Mouse (Mus musculus) liver, embryonic 16.5 days (tissue): Measurements from ENCODE around the gene Pum2. TPM values are rescaled to one million over a fixed set of nuclear protein-coding genes. Genes with fewer than 3 reads are reported as not detected.

Experiments
- ATAC-seq: fragments of 200-750 bp; cut with Nextera tagmentation; 2 replicates; pipeline ENCODE4 v1.8.0; 2017; ENCODE audit warnings: low read depth, mild to moderate bottlenecking, moderate number of reproducible peaks, moderate library complexity
- H3K27ac ChIP-seq: fragments of 300-500 bp; sonication (generic); 2 replicates; pipeline ENCODE4 v1.5.1; 2014; ENCODE audit warnings: mild to moderate bottlenecking, low read length
- H3K27me3 ChIP-seq: fragments of 300-500 bp; sonication (generic); 2 replicates; pipeline ENCODE4 v1.6.1; 2014; ENCODE audit warnings: low read depth, low read length, mixed read lengths; ENCODE audit not compliant: control insufficient read depth, insufficient read depth
- H3K36me3 ChIP-seq: fragments of 300-500 bp; sonication (generic); 2 replicates; pipeline ENCODE4 v1.6.1; 2014; ENCODE audit warnings: mild to moderate bottlenecking; ENCODE audit not compliant: control insufficient read depth, insufficient read depth
- H3K4me1 ChIP-seq: fragments of 300-500 bp; sonication (generic); 2 replicates; pipeline ENCODE4 v1.6.1; 2014; ENCODE audit warnings: low read depth, low read length, mixed read lengths; ENCODE audit not compliant: control insufficient read depth
- H3K4me2 ChIP-seq: fragments of 300-500 bp; sonication (generic); 2 replicates; pipeline ENCODE4 v1.6.1; 2014; ENCODE audit warnings: low read depth, low read length, mixed read lengths
- H3K4me3 ChIP-seq: fragments of 300-500 bp; sonication (generic); 2 replicates; pipeline ENCODE4 v1.5.1; 2014; ENCODE audit warnings: low read depth, mild to moderate bottlenecking, low read length
- H3K9ac ChIP-seq: fragments of 300-500 bp; sonication (generic); 2 replicates; pipeline ENCODE4 v1.6.1; 2014; ENCODE audit warnings: low read depth, low read length
- H3K9me3 ChIP-seq: fragments of 300-500 bp; sonication (generic); replicated peaks from 2 replicates; pipeline ENCODE4 v1.6.1; 2016; ENCODE audit warnings: low read length; ENCODE audit not compliant: control insufficient read depth
- WGBS: fragments of 180-500 bp; shearing (Covaris S2); extraction: QIAGEN DNeasy Blood & Tissue Kit; methylation state at CpG from one replicate; pipeline ENCODE4 v1.1.7; 2014; ENCODE audit not compliant: insufficient replicate concordance; 5-methylcytosine and 5-hydroxymethylcytosine counted together
- polyA plus RNA-seq: library from polyadenylated mRNA; unstranded; fragments of >200 nt; fragmentation: Nextera tagmentation; extraction: Ambion mirVana; gene quantifications from 2 replicates; pipeline ENCODE4 v1.2.1, GENCODE M21; 2015

The Pum2 gene
- polyA plus RNA-seq, 1 experiment from 2014 or later = 14.0 TPM

DNA sequence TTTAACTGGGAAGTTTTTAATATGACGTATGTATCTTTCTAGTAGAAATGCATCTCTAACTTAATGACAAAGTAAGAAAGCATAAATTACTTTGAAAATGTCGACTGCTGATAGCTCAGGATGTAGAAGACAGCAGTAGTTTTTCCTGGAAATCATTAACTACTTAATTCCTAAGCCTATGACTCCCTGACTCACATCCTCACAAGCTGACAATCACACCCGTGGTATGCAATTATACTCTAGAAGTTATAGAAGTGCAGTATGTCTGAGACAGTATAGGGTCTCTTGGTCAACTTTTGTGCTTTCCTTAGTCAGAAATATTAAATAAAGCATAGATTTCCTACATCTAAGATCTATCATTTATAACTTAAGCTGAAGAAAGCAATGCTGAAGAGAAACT is 12.2 kb upstream of the Pum2 start:
- WGBS = 26% methylated on average over 3 of the region's 3 CpGs
- Histone ChIP-seq H3K9ac (no peak overlapping the region), H3K27me3 (no peaks in the 10 kb centered on the region), H3K4me3 (no peak overlapping the region), H3K27ac (no peak overlapping the region), H3K36me3 (no peaks in the 10 kb centered on the region), H3K9me3 (no peaks in the 10 kb centered on the region), H3K4me2 (no peak overlapping the region), H3K4me1 (no peaks in the 10 kb centered on the region; the same call in 1 of the 2 replicates)
- ATAC-seq = no peak

DNA sequence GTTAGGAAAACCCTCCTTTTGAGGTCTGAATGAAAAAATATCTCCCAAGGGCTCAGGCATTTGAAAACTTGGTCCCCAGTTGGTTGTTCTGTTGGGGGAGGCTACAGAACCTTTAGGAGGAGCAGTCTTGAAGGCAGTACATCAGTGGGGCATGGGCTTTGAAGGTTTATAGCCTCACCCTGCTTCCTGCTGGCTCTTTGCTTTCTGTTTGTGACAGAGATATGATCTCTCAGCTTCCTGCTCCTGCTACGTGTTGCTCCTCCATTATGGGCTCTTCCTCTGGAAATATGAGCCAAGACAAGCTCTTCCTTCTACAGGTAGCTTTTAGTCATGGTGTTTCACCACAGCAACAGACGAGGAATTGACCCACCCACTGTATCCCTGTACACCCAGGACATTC is 11.8 kb upstream of the Pum2 start:
- 17% methylated on average over 2 of the region's 2 CpGs for WGBS
- H3K9me3 ChIP-seq = no peaks in the 10 kb centered on the region
- no peak for ATAC-seq

DNA sequence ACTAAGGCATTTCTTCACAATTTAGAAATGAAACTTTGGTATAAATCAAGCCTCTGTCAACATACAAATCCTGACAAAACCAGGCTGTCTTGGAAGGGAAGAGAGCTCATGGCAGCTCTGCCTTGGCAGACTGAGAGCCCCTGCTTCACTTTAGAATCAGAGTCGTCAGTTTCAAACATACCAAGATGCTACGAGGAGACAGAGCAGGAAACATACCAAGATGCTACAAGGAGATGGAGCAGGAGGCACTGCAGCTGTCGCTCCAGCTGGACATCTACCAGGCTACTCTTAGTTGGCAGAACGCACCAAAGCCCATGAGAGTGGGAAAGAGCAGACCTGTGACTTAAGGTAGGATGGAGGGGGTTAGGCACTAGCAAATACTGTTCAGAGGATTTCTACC is 11.2 kb upstream of the Pum2 start:
- Histone ChIP-seq H3K4me3 (no peak overlapping the region), H3K4me2 (no peak overlapping the region)
- ATAC-seq = no peak

More for the DNA sequence above, 11.8 kb upstream of the Pum2 start:
- Histone ChIP-seq H3K9ac (no peak overlapping the region), H3K4me1 (no peaks in the 10 kb centered on the region; the same call in 1 of the 2 replicates), H3K27me3 (no peaks in the 10 kb centered on the region), H3K4me3 (no peak overlapping the region), H3K27ac (no peak overlapping the region), H3K4me2 (no peak overlapping the region), H3K36me3 (no peaks in the 10 kb centered on the region)

DNA sequence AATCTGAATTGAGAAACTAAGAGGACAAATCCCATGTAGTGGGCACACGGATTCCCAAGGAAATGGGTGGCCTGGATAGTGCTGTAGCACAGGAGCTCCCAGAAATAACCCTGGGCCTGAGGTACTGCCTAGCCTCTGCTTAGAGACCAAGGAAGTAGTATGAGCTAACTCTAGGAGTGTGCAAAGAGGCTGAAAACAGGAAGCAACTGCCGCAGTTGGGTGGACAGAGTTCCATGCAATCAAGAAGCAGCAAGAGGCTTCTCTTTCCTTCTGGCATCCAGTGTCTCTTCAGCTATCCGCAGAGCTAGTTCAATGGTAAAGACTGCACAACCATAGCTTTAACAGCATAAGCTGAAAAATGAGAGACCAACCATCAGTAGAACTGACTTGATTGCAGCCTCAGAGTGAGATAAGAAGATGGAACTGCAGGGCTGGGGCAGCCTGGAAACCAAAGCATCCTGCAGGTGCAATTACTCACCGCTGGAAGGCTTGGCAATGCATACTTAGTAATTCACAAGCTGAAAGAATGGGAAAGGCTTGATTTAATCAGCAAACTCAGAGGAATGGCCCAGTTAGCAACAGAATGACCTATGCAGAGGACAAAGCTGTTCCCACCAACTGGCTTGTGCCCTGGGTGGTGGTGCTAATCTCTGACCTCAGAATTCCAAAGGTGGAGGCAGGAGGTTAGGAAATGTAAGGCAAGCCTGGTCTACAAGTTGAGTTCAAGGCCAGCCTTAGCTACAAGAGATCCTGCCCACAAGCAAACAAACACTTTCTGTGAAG is 6.3 kb upstream of the Pum2 start:
- Histone ChIP-seq H3K4me1 (no peaks in the 10 kb centered on the region), H3K4me3 (no peak overlapping the region), H3K27ac (no peak overlapping the region), H3K36me3 (no peaks in the 10 kb centered on the region), H3K9ac (no peak overlapping the region), H3K9me3 (no peaks in the 10 kb centered on the region), H3K4me2 (no peak overlapping the region), H3K27me3 (no peaks in the 10 kb centered on the region)
- peak; percentile 50; the same call in 1 of the 2 replicates for ATAC-seq
- WGBS = 35% methylated on average over 4 of the region's 4 CpGs

More for the DNA sequence above, 11.2 kb upstream of the Pum2 start:
- no peaks in the 10 kb centered on the region for H3K9me3 ChIP-seq
- 57% methylated on average over 4 of the region's 4 CpGs for WGBS
- no peak overlapping the region for H3K9ac ChIP-seq
- no peaks in the 10 kb centered on the region for H3K36me3 ChIP-seq
- H3K27me3 ChIP-seq = no peaks in the 10 kb centered on the region
- no peaks in the 10 kb centered on the region; the same call in 1 of the 2 replicates for H3K4me1 ChIP-seq
- no peak overlapping the region for H3K27ac ChIP-seq

DNA sequence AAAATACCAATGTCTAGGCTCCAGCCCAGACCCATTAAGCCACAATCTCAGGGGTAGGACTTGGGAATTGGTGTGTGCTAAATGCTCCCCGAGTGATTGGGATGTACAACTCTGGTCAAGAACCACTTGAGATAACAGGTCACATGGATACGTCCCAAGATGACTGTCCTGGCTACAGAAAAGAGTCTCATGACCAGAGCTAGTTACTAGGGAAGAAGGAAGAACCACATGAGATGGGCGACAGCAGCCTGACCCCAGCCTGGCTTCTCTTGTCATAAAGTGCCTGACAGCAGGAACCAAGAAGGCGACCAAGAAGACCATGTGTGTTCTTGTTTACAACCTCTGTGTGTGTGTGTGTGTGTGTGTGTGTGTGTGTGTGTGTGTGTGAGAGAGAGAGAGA is 4.5 kb upstream of the Pum2 start:
- no peak for ATAC-seq
- Histone ChIP-seq H3K4me3 (no peak overlapping the region), H3K4me2 (no peak overlapping the region), H3K27me3 (no peaks in the 10 kb centered on the region), H3K36me3 (no peaks in the 10 kb centered on the region), H3K4me1 (peaks cover 6% of the 10 kb centered on the region), H3K27ac (no peak overlapping the region), H3K9ac (no peak overlapping the region), H3K9me3 (no peaks in the 10 kb centered on the region)
- 59% methylated on average over 4 of the region's 4 CpGs for WGBS

DNA sequence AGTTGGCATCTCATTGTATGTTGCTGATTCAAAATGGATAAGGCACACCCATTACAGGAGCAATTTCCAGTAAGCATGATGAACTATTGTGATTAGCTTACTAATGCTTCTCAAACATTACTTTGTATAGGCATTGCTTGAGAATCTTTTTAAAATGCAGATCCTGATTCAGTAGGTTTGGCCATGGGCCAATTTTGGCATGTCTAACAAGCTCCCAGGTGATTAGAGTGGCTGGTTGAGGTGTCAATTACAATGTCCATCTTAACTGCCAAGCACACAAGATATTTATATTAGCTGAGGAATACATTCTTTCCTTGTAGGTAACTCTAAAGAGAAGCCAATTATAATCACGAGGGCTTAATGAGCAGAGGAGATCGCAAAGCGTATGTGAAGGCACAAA is 4.1 kb upstream of the Pum2 start:
- Histone ChIP-seq H3K27me3 (no peaks in the 10 kb centered on the region), H3K4me2 (no peak overlapping the region), H3K4me1 (peaks cover 6% of the 10 kb centered on the region), H3K9ac (no peak overlapping the region), H3K9me3 (no peaks in the 10 kb centered on the region), H3K36me3 (no peaks in the 10 kb centered on the region), H3K27ac (no peak overlapping the region), H3K4me3 (no peak overlapping the region)
- 86% methylated on average over 3 of the region's 3 CpGs for WGBS
- no peak for ATAC-seq

DNA sequence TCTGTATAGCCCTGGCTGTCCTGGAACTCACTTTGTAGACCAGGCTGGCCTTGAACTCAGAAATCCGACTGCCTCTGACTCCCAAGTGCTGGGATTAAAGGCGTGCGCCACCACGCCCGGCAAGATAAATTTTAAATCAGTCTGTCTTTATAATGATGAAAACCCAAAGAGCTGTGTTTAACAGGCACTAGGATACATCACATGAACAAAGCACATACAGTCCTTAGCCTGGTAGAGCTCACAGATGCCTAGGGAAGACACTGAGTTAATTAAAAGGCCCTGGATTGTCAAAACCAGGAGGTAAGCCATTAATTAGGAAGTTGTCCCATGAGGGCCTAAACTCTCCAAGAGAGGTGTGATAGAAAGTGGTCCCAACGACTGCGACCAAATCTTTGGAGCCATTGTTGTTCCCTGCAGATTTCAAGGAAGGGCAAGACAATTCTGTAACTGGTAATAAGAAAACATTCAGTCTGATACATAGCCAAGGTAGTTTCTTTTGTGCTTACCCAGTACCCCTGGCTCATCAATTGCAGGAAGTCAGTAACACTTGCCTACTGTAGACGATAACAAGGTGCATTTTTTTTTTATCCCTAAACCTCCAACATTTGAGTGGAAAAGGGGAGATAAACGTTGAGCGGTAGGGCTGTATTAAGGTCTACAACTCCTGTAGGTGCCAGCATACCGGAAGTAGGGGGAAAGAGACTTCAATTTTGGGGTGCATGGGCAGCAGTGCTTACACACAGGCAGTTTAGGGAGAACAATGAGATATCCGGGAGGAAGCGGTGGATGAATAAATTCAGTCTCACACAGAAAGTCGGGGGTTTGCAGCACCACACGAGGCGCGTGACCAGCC is 587 bp upstream of the Pum2 start:
- Histone ChIP-seq H3K27me3 (no peaks in the 10 kb centered on the region), H3K4me3 (peak overlapping the region; percentile 96), H3K4me2 (peak overlapping the region; percentile 78), H3K9ac (peak overlapping the region; percentile 69), H3K27ac (peak overlapping the region; percentile 59), H3K9me3 (no peaks in the 10 kb centered on the region), H3K36me3 (no peaks in the 10 kb centered on the region), H3K4me1 (peaks cover 20% of the 10 kb centered on the region)
- ATAC-seq = no peak
- WGBS = 33% methylated on average over 17 of the region's 17 CpGs

DNA sequence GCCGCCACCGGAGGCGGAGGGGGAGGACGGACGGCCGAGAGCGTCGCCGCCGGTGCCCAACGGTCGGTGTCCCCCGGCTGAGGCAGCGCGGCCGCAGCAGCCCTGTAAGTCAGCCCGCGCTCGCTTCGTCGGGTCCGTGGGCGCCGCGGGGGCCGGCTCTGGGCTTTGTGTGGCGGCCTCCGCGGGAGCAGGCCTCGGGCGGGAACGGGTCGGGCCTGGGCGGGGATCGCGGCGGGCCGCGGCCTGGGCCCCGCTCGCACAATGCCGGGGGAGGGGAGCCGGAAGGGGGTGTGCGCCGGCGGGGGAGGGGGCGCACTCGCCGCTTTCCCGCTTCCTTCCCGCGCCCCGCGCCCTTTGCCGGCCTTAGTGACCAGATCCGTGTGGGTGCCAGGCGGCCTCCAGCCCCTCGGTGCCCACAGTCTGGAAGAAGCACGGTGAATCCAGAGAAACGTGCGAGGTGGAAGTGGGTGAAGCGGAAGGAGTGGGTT is 487 bp downstream of the Pum2 start:
- H3K27me3 ChIP-seq = no peaks in the 10 kb centered on the region
- peak overlapping the region; percentile 96 for H3K4me3 ChIP-seq
- H3K9ac ChIP-seq = peak overlapping the region; percentile 99
- peak overlapping the region; percentile 96 for H3K27ac ChIP-seq
- peak; percentile 67 for ATAC-seq
- peaks cover 20% of the 10 kb centered on the region for H3K4me1 ChIP-seq
- WGBS = under 1% methylated on average over 44 of the region's 62 CpGs
- no peaks in the 10 kb centered on the region for H3K9me3 ChIP-seq
- no peaks in the 10 kb centered on the region for H3K36me3 ChIP-seq
- H3K4me2 ChIP-seq = peak overlapping the region; percentile 61
